Mouse (Mus musculus) gastrocnemius, adult 18-20 months (tissue): ENCODE data around the gene Cfi. TPM values are rescaled to one million over a fixed set of nuclear protein-coding genes. Genes with fewer than 3 reads are reported as not detected.

Experiments used
- DNase-seq: peaks from one replicate; pipeline ENCODE4 v3.0.0; 2021; ENCODE audit warnings: low spot score
- long read RNA-seq, 2 experiments: library from polyadenylated mRNA; stranded (forward); transcript quantifications; one replicate each; pipeline ENCODE4 v2.0.0; 2021
- total RNA-seq, 2 experiments: library from RNA; stranded (reverse); gene quantifications; 2 replicates each; pipeline ENCODE4 v1.2.3; 2021

The Cfi gene
- under 1 TPM in 1 of 2 experiments, not detected in 1; 0.38 TPM for total RNA-seq
- long read RNA-seq, experiment 1 = 0 reads
- long read RNA-seq, experiment 2 = 0 reads

GRCm38 (mm10) chr3:129835388-129835934 lies at the start of gene Cfi:
Cfi (plus strand) TSS chr3:129835884.
- no peak for DNase-seq

GRCm38 (mm10) chr3:129793801-129794200 lies 41.9 kb upstream of the Cfi start:
- no peak for DNase-seq

- DNase-seq = no peak
These were observed 38.3 kb upstream of the Cfi start for GRCm38 (mm10) chr3:129797341-129797740.

- no peak for DNase-seq
These were observed 37.1 kb upstream of the Cfi start for GRCm38 (mm10) chr3:129798551-129798950.

GRCm38 (mm10) chr3:129799011-129799410 lies 36.7 kb upstream of the Cfi start:
- DNase-seq = no peak

DNA sequence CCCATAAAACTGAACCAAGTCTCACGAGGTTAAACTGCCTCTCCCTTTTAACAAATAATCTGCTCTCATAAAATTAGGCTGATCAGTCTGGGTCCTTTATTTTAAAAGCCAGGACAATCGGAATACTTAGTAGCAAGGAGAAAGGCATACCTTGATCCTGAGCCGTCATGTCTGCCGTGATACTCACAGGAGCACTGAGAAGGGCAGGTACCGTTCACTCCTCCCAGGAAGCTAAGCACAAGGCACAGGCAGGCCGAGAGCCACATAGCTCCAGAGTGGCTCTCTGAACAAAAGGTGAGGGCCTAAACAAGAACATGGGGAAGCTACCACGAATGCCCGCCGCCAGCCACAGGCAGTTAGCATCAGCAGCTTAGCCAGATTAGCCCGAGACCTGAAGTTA lies 31.9 kb upstream of the Cfi start, which contains the start of gene Lrit3:
Gene Lrit3, minus strand, starts transcription at position 266 of the 400 bp plus-strand sequence.
- DNase-seq = no peak

DNA sequence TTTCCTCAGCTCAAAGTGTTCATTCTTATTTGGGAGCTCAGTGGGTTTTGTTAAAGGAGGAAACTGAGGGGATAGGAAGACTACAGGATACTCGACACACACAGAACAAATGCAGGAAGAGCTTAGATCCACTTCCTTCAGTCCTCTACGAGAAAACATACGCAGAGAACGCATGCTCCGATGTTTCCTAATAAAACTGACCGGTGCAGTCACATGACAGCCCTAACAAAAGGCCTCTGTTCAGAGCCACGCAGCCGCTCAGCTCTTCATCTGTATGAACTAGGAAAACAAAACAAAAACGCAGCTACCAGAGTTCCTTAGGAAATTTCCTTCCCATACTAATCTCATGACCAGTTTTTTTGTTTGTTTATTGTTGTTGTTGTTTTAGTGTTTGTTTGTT lies 14.8 kb upstream of the Cfi start:
- no peak for DNase-seq

- DNase-seq = no peak
These were observed 13.9 kb upstream of the Cfi start for GRCm38 (mm10) chr3:129821736-129822135.

DNA sequence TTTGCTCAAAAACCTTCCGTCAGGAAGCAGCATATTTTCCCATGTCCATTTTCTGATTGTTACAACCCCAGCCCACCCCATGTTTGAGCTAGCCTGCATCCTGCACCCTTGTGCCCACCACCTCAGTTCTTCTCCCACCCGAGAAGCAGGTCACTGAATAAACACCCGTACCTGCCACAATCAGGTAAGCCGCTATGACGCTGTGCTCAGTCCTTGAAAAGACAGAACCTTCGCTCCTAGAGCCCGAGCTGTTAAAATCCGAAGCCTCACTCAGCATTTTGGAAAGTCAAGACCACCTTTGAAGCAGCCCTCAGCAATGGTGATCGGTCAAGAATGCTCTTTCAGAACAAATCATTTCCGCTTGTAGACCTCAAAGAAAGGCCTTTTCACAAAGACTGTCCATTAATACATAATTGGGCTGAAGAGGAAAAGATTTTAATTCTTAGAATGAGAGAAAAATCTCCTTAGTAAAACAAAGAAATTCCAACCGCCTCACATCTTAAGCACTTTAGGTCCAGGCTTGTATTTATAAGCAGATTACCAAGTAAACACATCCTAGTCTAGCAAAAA lies 13.4 kb upstream of the Cfi start, which contains the start of gene Rrh:
Gene Rrh, minus strand, starts transcription at position 382 of the 570 bp plus-strand sequence.
- DNase-seq = no peak

DNA sequence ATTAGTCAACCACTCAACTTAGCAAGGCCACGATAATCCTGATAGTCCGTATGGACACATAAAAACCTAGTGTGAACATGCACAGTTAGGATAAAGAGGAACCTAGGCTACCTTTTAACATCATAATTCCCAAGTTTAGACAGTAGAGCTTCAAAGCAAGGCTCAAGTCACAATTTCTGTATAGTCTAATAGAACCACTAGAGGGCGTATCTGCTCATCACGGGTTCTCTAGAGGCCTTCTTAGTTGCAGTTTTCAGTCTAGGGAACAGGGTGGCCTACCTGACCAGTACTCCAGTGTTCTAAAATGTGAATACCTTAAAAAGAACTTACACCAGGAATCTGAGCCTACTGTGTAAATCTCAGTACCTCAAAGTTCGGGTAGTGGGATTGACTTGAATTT lies 12.4 kb upstream of the Cfi start:
- DNase-seq = no peak

DNA sequence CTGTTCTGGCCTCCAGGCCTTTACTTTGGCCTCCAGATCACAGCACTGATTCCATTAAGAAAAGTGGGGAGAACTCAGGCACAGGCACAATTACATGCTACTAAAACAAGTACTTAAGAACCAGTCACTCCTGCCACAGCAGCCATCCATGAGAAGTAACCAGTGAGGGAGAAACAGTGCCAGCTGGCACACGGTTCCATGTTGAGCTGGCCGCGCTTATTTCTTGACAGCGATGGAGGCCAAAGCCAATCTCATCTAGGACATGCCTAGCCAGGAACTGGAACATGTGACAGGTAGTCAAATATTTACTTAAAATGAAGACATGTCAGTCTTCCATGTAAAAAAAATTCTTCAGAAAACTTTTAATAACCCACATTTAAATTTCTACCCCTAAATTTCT lies 11.5 kb upstream of the Cfi start:
- no peak for DNase-seq

- DNase-seq = no peak
These were observed 10.8 kb upstream of the Cfi start for GRCm38 (mm10) chr3:129824891-129825290.

GRCm38 (mm10) chr3:129826691-129827090 lies 9.0 kb upstream of the Cfi start:
- no peak for DNase-seq

DNA sequence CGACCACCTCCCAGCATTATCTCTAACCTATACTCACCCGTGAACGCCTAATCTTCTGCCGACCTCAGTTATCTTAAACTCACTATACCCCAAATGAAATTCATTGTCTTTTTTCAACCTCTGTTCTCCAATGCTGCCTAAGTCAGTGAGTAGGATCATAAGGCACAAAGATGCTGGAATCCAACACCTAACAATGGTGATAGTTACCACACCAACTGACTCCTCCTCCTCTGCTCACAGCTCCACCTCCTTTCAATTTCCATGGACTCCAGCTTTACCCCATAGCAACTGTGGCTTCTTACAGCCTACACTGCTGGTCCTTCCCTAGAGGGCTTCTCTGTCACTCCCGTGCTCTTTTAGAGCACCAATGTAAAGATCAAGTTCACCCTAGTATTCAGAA lies 8.0 kb upstream of the Cfi start:
- no peak for DNase-seq

DNA sequence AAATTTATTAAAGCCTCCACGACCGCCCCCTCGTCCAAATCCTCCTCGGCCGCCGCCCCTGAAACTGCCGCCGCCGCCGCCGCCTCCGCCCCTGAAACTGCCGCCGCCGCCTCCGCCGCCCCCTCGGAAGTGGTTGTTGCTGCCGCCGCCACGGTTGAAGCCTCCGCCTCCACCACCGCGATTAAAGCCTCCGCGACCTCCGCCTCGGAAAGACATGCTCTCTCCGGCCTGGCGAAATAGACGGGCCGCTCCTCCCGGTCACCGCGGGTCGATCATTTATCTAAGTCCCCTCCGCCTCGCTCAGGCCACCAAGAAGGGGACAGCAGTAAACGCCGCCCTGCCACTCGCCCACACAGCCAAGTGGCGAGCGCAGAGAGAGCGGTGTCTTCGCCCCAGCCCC lies 5.1 kb upstream of the Cfi start:
- DNase-seq = peak; percentile 20

DNA sequence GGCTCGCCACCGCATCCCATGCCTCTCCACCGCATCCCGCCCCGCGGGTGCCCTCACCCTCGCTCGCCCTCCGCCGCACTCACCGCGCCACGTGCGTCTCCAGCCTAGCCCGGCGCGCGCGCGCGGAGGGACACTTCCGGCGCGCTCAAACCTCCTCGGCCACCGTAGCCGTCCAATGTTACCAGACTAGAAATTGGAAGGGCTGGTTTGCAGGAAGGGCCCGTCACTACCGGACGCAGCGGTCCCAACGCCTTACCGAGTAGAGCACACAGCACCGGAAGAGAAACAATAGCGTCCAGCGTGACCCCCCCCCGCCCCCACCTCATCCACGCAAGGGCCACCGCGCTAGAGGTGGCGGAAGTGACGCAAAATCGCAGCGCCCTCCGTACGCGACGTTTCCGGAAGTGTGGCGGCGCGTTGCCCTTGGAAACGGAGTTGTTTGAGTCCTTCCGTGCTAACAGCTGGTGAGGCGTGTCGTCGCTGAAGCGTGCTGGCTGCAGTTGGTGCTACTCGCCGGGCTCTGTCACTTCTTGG lies 4.6 kb upstream of the Cfi start, which contains the start of gene Gar1:
Gene Gar1, minus strand, starts transcription at position 362 of the 534 bp plus-strand sequence.
- DNase-seq = peak; percentile 96

DNA sequence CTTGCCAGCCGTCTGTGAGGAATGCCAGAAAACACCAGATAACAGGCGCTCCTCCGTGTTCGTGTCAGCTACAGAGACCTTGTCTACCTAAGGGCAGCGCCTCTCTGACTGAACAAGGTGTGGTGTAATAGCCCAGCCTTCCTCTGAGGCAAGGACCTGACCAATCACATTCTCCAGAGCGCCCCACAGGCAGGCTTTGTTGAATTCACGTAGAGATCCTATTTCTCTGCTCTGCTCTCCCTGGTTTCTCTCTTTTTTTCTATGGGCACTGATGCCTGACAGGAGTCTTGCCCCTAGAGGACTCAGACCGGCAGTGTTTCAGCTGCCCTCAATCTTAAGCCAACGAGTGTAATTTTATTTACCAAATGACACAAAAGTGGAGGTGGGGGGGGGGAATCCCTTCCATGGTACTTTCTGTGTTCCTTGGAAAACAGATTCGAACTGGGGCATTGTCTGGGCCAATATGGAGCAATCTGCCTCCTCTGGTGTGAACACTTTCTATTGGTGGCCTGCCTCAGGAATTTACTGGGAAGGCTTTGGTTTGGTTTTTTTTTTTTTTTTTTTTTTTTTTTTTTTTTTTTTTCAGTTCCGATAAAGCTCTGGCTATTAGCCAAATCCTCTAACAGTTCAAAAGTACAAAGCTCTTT lies 490 bp downstream of the Cfi start:
- DNase-seq = no peak

GRCm38 (mm10) chr3:129836965-129837364 lies 1.3 kb downstream of the Cfi start:
- DNase-seq = no peak

DNA sequence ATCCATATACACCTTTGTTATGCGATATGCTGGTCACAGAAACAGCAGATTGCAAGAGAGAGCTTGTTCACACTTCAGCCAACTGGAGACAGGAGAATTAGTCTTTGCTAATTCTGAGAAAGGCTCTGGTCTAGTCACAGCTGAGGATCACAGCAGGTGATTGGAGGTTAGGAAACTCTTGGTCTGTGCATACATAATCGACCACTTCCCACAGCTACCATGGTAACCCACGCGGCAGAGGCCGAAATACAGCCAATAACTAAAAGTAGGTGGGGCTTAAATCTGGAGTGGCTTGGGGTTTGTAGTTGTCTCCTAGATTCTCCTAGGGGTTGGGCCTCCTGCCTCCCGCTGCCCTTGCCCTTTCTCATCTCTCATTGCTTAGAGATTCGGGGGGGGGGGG lies 2.3 kb downstream of the Cfi start:
- DNase-seq = no peak

DNA sequence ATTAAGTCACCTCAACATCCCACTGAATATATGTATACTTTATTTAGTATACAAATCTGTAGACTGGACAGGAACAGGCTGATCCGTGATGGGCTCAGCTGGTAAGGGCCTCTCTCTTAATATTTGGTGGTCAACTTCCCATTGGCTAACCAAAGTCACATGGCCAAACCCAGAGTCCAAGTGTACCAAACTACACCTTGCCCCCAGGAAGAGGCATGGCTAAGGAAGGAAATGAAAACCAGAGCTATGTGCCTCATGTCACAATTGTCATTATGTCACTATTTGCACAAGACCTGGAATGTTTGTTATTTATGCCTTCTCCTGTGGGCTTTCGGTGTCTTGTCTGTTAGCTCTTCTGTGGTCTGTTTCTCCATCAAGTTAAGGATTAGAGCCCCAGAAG lies 10.2 kb downstream of the Cfi start:
- DNase-seq = no peak

- no peak for DNase-seq
These were observed 11.2 kb downstream of the Cfi start for GRCm38 (mm10) chr3:129846846-129847245.

DNA sequence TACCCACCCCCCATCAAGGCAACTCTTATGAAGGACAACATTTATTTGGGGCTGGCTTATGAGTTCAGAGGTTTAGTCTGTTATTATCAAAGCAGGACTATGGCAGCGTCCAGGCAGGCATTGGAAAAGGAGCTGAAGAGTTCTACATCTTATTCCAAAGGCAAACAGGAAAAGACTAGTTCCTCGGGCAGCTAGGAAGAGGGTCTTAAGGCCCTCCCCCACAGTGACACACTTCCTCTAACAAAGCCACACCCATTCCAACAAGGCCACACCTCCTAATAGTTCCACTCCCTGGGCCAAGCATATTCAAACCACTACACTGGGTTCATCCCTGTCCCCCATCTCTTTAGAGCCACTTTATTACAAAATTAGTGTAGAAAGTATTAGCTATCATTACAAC lies 26.9 kb downstream of the Cfi start:
- no peak for DNase-seq

DNA sequence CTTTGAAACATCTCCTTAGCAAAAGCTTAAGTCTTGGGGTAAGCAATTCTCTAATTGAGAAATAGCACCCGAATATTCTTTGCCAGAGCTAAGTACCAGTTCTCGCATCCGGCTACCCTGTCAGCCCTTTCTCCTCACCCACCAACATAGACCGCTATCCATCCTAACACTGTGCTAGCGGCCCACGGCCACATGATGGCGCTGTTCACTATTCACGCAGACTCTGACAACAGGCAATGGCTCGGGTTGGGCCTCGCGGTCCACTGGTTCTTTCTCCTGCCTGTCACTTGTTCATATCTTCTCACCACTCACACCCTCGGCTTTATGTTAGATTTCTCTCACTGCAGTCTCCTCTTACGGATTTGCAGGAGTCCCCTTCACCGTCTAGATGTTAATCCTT lies 28.0 kb downstream of the Cfi start:
- DNase-seq = peak; percentile 36
